Mouse (Mus musculus): Measurements from ENCODE around the gene Atp6v0c. TPM values are rescaled to one million over a fixed set of nuclear protein-coding genes. Genes with fewer than 3 reads are reported as not detected.

Gene Atp6v0c
- polyA plus RNA-seq, 1 experiment from 2014 or later, result 1,028 TPM

GRCm38 (mm10) chr17:24167120-24167519, 2.4 kb downstream of the Atp6v0c start:
- WGBS, result 92% methylated on average over 6 of the region's 6 CpGs
- no peak for ATAC-seq (ENCODE audit: low FRiP score)
- Histone ChIP-seq H3K36me3 (peaks cover 26% of the 10 kb centered on the region), H3K4me1 (replicated peaks) (peaks cover 53% of the 10 kb centered on the region), H3K4me3 (peak overlapping the region; percentile 98), H3K27ac (no peak overlapping the region), H3K27me3 (0 out of 2 replicates have a peak, but pooled peaks cover 7% of the 10 kb centered on the region), H3K9me3 (no peaks in the 10 kb centered on the region), H3K4me2 (peak overlapping the region; percentile 80), H3K9ac (peak overlapping the region; percentile 92)

DNA sequence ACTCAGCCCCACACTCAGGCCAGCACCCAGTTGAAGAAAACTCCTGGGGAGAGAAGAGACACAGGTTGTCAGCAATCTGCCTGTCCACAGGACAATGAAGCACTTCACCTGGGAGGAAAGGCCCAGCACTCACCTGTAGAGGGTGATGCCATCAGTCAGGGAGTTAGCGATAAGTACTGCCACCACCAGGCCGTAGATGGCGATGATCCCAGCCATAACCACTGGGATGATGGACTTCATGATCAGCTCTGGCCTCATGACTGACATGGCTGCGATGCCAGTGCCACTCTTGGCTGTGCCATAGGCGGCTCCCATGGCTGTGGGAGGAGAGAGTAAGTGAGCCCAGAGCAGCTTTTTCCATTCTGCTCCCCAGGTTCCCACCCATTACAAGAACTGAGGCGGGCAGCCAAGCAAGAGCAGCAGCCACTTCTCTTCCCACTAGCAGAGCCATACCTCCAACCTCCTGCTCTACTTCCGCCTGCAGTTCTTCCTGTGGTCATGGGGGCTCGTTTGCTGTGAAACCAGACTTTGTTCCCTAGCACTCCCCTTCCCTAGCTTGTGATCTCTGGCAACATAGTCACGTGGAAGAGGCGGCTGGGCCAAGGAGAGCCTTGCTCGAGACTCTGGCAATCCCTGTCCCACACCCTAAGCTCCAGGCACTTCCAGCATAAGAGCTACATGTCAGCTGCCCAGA, 4.8 kb downstream of the Atp6v0c start:
- 83% methylated on average over 11 of the region's 11 CpGs for WGBS
- ATAC-seq (ENCODE audit: low FRiP score), result no peak
- H3K27ac ChIP-seq, result no peak overlapping the region

GRCm38 (mm10) chr17:24163176-24163962, 6.1 kb downstream of the Atp6v0c start, which contains the start of gene Amdhd2:
TSS of gene Amdhd2 (minus strand) at chr17:24163766.
- Histone ChIP-seq H3K9me3 (no peaks in the 10 kb centered on the region), H3K4me2 (peak within 1 kb of the TSS; percentile 99), H3K4me1 (replicated peaks) (peaks cover 53% of the 10 kb centered on the region), H3K36me3 (peaks cover 31% of the 10 kb centered on the region), H3K4me3 (peak within 1 kb of the TSS; percentile 78), H3K27me3 (no peaks in the 10 kb centered on the region), H3K9ac (peak within 1 kb of the TSS; percentile 91), H3K27ac (peak within 1 kb of the TSS; percentile 90)
- peak; percentile 92 for ATAC-seq (ENCODE audit: low FRiP score)
- 1% methylated on average over 47 of the region's 47 CpGs for WGBS

More for the DNA sequence above, 4.8 kb downstream of the Atp6v0c start:
- Histone ChIP-seq H3K9me3 (no peaks in the 10 kb centered on the region), H3K4me3 (no peak overlapping the region), H3K27me3 (no peaks in the 10 kb centered on the region), H3K4me2 (no peak overlapping the region), H3K36me3 (peaks cover 30% of the 10 kb centered on the region), H3K9ac (no peak overlapping the region), H3K4me1 (replicated peaks) (peaks cover 53% of the 10 kb centered on the region)

DNA sequence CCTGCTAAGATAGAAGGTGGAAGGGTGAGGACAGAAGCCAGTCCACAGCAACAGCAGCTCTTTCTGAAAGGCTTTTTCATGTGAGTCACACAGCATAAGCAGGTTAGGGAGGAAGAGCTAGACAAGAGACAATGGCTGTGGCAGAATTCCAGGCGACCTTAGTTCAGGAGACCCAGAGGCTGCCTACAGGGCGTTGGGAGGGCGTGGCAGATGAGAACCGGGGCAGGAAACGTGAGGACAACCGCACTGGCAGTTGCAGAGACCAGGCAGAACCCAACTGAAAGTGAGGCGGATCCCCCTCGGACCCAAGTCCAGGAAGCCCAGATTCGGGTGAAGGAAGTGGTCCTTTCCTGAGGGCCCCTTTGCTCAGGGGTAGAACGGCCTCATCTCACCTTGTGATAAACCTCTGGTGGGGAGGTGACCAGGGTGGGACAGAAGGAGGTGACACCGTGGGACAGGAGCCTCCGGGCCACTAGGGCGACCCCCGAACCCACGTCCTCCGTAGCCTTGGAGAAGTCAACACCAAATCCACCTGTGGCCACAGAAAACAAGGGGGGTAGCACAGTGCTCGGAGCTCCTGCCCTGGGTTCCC, 6.8 kb downstream of the Atp6v0c start:
- no peaks in the 10 kb centered on the region for H3K27me3 ChIP-seq
- peak overlapping the region; percentile 78 for H3K4me3 ChIP-seq
- 34% methylated on average over 17 of the region's 17 CpGs for WGBS
- H3K36me3 ChIP-seq, result peaks cover 37% of the 10 kb centered on the region
- peaks cover 46% of the 10 kb centered on the region for H3K4me1 ChIP-seq (replicated peaks)
- peak; percentile 6 for ATAC-seq (ENCODE audit: low FRiP score)
- peak overlapping the region; percentile 99 for H3K4me2 ChIP-seq
- H3K27ac ChIP-seq, result peak overlapping the region; percentile 90
- H3K9me3 ChIP-seq, result no peaks in the 10 kb centered on the region
- peak overlapping the region; percentile 91 for H3K9ac ChIP-seq

GRCm38 (mm10) chr17:24161466-24161865, 8.0 kb downstream of the Atp6v0c start:
- no peak for ATAC-seq (ENCODE audit: low FRiP score)
- H3K9ac ChIP-seq, result no peak overlapping the region
- H3K27me3 ChIP-seq, result no peaks in the 10 kb centered on the region
- peaks cover 37% of the 10 kb centered on the region for H3K36me3 ChIP-seq
- H3K27ac ChIP-seq, result no peak overlapping the region
- H3K4me3 ChIP-seq, result no peak overlapping the region
- peaks cover 34% of the 10 kb centered on the region for H3K4me1 ChIP-seq (replicated peaks)
- H3K9me3 ChIP-seq, result no peaks in the 10 kb centered on the region
- H3K4me2 ChIP-seq, result no peak overlapping the region
- 83% methylated on average over 5 of the region's 5 CpGs for WGBS

DNA sequence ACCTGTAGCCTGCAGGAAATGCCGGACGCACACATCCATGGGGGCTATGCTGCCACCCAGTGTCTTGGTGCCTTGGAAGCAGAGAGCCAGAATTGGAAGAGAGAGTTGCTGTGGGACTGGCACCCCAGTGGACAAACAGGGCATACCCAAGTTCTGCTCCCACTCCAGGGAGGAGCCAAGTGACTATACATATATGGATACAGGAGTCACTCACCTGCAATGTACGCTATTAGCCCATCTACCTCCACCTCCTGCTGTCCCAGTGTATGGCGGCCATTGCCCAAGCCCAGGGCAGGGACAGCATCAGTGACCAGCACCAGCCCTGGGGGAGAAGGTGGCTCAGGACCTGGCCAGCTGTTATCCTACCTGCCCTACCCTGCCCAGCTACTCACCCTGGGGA, 12.0 kb downstream of the Atp6v0c start:
- Histone ChIP-seq H3K27ac (no peak overlapping the region), H3K4me2 (no peak overlapping the region), H3K4me3 (no peak overlapping the region), H3K4me1 (replicated peaks) (peaks cover 13% of the 10 kb centered on the region), H3K9me3 (no peaks in the 10 kb centered on the region), H3K36me3 (peaks cover 37% of the 10 kb centered on the region), H3K27me3 (no peaks in the 10 kb centered on the region), H3K9ac (no peak overlapping the region)
- ATAC-seq (ENCODE audit: low FRiP score), result no peak
- WGBS, result 89% methylated on average over 4 of the region's 4 CpGs

GRCm38 (mm10) chr17:24157121-24157520, 12.4 kb downstream of the Atp6v0c start:
- Histone ChIP-seq H3K9me3 (no peaks in the 10 kb centered on the region), H3K4me3 (no peak overlapping the region), H3K36me3 (peaks cover 37% of the 10 kb centered on the region), H3K9ac (no peak overlapping the region), H3K27me3 (no peaks in the 10 kb centered on the region), H3K27ac (no peak overlapping the region), H3K4me1 (replicated peaks) (peaks cover 12% of the 10 kb centered on the region), H3K4me2 (no peak overlapping the region)
- 91% methylated on average over 6 of the region's 6 CpGs for WGBS
- no peak for ATAC-seq (ENCODE audit: low FRiP score)

GRCm38 (mm10) chr17:24156394-24156793, 13.1 kb downstream of the Atp6v0c start:
- 89% methylated on average over 3 of the region's 3 CpGs for WGBS

DNA sequence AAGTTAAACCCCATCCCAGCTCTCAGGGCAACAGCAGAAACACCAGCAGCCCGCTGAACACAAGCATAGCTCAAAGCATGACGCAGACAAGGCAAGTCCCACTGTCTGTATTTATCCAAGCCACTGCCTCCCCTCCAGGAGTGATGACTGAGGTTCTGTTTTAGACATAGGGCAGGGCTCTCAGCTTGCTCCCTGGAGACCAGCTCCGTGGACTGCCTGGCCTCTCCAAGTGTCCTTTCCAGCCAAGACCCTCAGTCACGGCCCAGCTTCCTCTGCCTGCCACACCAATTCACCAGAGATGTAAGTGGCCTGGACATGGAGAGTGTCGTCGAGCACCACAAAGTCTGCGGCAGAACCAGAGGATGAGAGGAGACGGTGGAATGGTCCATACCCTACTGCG, 13.8 kb downstream of the Atp6v0c start:
- Histone ChIP-seq H3K27me3 (no peaks in the 10 kb centered on the region), H3K9ac (no peak overlapping the region), H3K36me3 (peaks cover 37% of the 10 kb centered on the region), H3K27ac (no peak overlapping the region), H3K4me3 (no peak overlapping the region), H3K4me2 (no peak overlapping the region), H3K9me3 (no peaks in the 10 kb centered on the region), H3K4me1 (replicated peaks) (peaks cover 12% of the 10 kb centered on the region)
- no peak for ATAC-seq (ENCODE audit: low FRiP score)
- 94% methylated on average over 9 of the region's 9 CpGs for WGBS

More at GRCm38 (mm10) chr17:24156394-24156793, 13.1 kb downstream of the Atp6v0c start:
- Histone ChIP-seq H3K36me3 (peaks cover 37% of the 10 kb centered on the region), H3K27me3 (no peaks in the 10 kb centered on the region), H3K4me1 (replicated peaks) (peaks cover 12% of the 10 kb centered on the region), H3K27ac (no peak overlapping the region), H3K9ac (no peak overlapping the region), H3K4me2 (no peak overlapping the region), H3K9me3 (no peaks in the 10 kb centered on the region), H3K4me3 (no peak overlapping the region)
- no peak for ATAC-seq (ENCODE audit: low FRiP score)

DNA sequence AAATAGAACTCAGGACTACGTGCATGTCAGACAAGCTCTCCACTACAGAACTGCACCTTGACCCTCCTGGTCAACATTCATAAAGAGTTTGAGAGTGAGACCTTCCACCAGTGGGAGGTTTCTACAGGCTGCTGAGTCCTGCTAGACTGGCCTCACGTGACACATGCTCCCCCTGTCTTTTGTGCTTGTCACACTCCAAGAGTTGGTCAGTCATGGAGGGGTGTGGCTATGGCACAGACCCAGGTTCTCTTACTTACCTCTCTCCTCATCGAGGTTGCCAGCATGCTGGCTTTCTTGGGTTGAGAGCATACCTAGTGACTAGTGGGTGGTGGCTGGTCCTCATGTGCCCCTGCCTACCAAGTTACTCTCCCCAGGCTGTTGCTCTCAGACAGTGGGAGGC, 15.0 kb downstream of the Atp6v0c start:
- H3K27me3 ChIP-seq, result no peaks in the 10 kb centered on the region
- WGBS, result 74% methylated on average over 3 of the region's 3 CpGs
- no peak overlapping the region for H3K4me3 ChIP-seq
- peaks cover 12% of the 10 kb centered on the region for H3K4me1 ChIP-seq (replicated peaks)
- no peak for ATAC-seq (ENCODE audit: low FRiP score)
- H3K4me2 ChIP-seq, result no peak overlapping the region
- H3K36me3 ChIP-seq, result peaks cover 33% of the 10 kb centered on the region
- 0 out of 2 replicates have a peak overlapping the region, but pooled peaks have one; percentile 24 for H3K9ac ChIP-seq
- no peak overlapping the region for H3K27ac ChIP-seq
- no peaks in the 10 kb centered on the region for H3K9me3 ChIP-seq

DNA sequence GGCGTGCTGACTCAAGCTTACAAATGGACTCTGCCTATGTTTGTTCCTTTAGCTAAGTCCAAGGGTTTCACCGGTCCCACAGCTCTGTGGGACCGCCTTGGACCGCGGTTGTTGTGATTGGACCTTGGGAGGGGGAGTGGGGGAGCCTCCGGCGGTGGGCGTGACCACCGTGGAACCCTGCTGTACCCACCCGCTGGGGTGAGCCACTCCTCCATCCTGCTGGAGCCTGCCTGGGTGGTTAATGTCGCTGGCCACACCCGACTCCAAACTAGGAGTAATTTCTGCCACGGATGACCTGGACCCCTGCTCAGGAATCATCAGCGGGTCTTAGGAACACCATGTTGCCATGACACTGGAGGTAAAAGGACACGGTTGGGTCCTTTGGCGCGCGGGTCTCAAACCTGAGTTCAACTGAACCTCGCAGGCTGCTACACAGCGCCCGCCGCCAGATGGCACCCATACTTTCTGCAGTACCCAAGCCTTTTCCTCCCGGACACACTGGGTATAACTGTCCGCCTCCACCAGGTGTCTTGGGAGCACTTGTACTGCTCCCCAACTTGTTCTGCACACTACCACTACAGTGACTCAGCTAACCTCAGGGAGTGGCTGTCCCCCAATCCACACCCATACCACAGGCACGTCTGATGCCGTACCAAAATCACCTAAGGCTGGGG, 17.5 kb downstream of the Atp6v0c start:
- WGBS, result 2% methylated on average over 26 of the region's 26 CpGs
- Histone ChIP-seq H3K9ac (peak overlapping the region; percentile 55), H3K4me1 (replicated peaks) (peaks cover 12% of the 10 kb centered on the region), H3K4me3 (peak overlapping the region; percentile 33), H3K4me2 (peak overlapping the region; percentile 56), H3K9me3 (no peaks in the 10 kb centered on the region), H3K36me3 (peaks cover 19% of the 10 kb centered on the region), H3K27ac (no peak overlapping the region), H3K27me3 (no peaks in the 10 kb centered on the region)
- peak; percentile 75 for ATAC-seq (ENCODE audit: low FRiP score)

GRCm38 (mm10) chr17:24151382-24151781, 18.1 kb downstream of the Atp6v0c start:
- H3K4me1 ChIP-seq (replicated peaks), result peaks cover 12% of the 10 kb centered on the region
- ATAC-seq (ENCODE audit: low FRiP score), result no peak
- H3K4me2 ChIP-seq, result peak overlapping the region; percentile 56
- no peak overlapping the region for H3K27ac ChIP-seq
- H3K36me3 ChIP-seq, result peaks cover 13% of the 10 kb centered on the region
- peak overlapping the region; percentile 55; the same call in 1 of the 2 replicates for H3K9ac ChIP-seq
- H3K27me3 ChIP-seq, result no peaks in the 10 kb centered on the region
- H3K4me3 ChIP-seq, result no peak overlapping the region
- 19% methylated on average over 7 of the region's 7 CpGs for WGBS
- H3K9me3 ChIP-seq, result no peaks in the 10 kb centered on the region
